Mouse (Mus musculus) cerebellum, adult 2 months (tissue): Measurements from ENCODE around the gene Dgkq. TPM values are rescaled to one million over a fixed set of nuclear protein-coding genes. Genes with fewer than 3 reads are reported as not detected.
A peak's percentile ranks its signal among the peaks of the same experiment; 100 is the strongest.

Experiments used
- DNase-seq, 2 experiments: peaks; one replicate each; pipeline ENCODE4 v3.0.0; 2021
- H3K27ac ChIP-seq: fragments of 200-500 bp; 2 replicates; pipeline ENCODE4 v1.5.1; 2012; ENCODE audit warnings: low read length, control low read depth, inconsistent platforms; ENCODE audit not compliant: insufficient read depth
- H3K27me3 ChIP-seq: fragments of 200-500 bp; 2 replicates; pipeline ENCODE4 v1.6.1; 2012; ENCODE audit warnings: inconsistent platforms, mild to moderate bottlenecking, low read length, moderate library complexity; ENCODE audit not compliant: control insufficient read depth, insufficient read depth
- H3K4me1 ChIP-seq: fragments of 200-500 bp; 2 replicates; pipeline ENCODE4 v1.6.1; 2011; ENCODE audit warnings: low read length; ENCODE audit not compliant: control insufficient read depth, insufficient read depth
- H3K4me3 ChIP-seq: fragments of 200-500 bp; replicated peaks from 2 replicates; pipeline ENCODE3; 2011; ENCODE audit warnings: mild to moderate bottlenecking, low read depth, low read length, control low read depth; ENCODE audit not compliant: insufficient read depth
- CTCF ChIP-seq: fragments of 200-500 bp; IDR thresholded peaks from 2 replicates; pipeline ENCODE4 v1.5.1; 2011; ENCODE audit warnings: low read depth, mild to moderate bottlenecking, control low read depth, low read length, moderate library complexity, borderline replicate concordance; ENCODE audit not compliant: insufficient read depth
- POLR2A ChIP-seq: fragments of 200-500 bp; IDR thresholded peaks from 2 replicates; pipeline ENCODE4 v1.6.1; 2011; ENCODE audit warnings: low read length, control low read depth, borderline replicate concordance; ENCODE audit not compliant: insufficient read depth
- WGBS: fragments of 180-500 bp; shearing (Covaris S2); methylation state at CpG from one replicate; pipeline ENCODE4 v1.1.7; 2018; 5-methylcytosine and 5-hydroxymethylcytosine counted together
- polyA plus RNA-seq: library from polyadenylated mRNA; depleted of rRNA; stranded (reverse); fragments of >200 nt; gene quantifications from 2 replicates; pipeline ENCODE4 v1.2.3, GENCODE M21; 2012

Dgkq gene
- polyA plus RNA-seq, 1 experiment = 89.1 TPM

- Histone ChIP-seq H3K27ac (no peak overlapping the region), H3K27me3 (no peaks in the 10 kb centered on the region), H3K4me1 (peaks cover 15% of the 10 kb centered on the region), H3K4me3 (no peak overlapping the region)
- WGBS = 64% methylated on average over 1 of the region's 1 CpGs
- peak in 1 of 2 experiments; percentile 7 for DNase-seq
- TF ChIP-seq CTCF (no peak), POLR2A (no peak)
Measured at GRCm38 (mm10) chr5:108658611-108659010, 10.9 kb downstream of the Dgkq start.

- Histone ChIP-seq H3K4me1 (peaks cover 15% of the 10 kb centered on the region), H3K27me3 (no peaks in the 10 kb centered on the region), H3K27ac (no peak overlapping the region), H3K4me3 (no peak overlapping the region)
- 61% methylated on average over 5 of the region's 5 CpGs for WGBS
- TF ChIP-seq CTCF (no peak), POLR2A (no peak)
- peak in 1 of 2 experiments; percentile 5 for DNase-seq
Measured at GRCm38 (mm10) chr5:108657406-108657805, 12.1 kb downstream of the Dgkq start.

- H3K27ac ChIP-seq = no peak overlapping the region
- TF ChIP-seq CTCF = no peak
- TF ChIP-seq POLR2A = no peak
- H3K4me3 ChIP-seq = no peak overlapping the region
- peaks cover 20% of the 10 kb centered on the region for H3K4me1 ChIP-seq
- WGBS = 91% methylated on average over 15 of the region's 15 CpGs
- H3K27me3 ChIP-seq = no peaks in the 10 kb centered on the region
- peak in 1 of 2 experiments; percentile 10 for DNase-seq
Measured at GRCm38 (mm10) chr5:108655891-108656650, 13.4 kb downstream of the Dgkq start.

GRCm38 (mm10) chr5:108655381-108655780, 14.1 kb downstream of the Dgkq start:
- Histone ChIP-seq H3K4me1 (peaks cover 26% of the 10 kb centered on the region), H3K4me3 (no peak overlapping the region), H3K27me3 (no peaks in the 10 kb centered on the region), H3K27ac (no peak overlapping the region)
- WGBS = 95% methylated on average over 9 of the region's 9 CpGs
- TF ChIP-seq CTCF = no peak
- TF ChIP-seq POLR2A = no peak
- peak in 1 of 2 experiments; percentile 7 for DNase-seq

- peaks cover 34% of the 10 kb centered on the region for H3K4me1 ChIP-seq
- peak in 1 of 2 experiments; percentile 6 for DNase-seq
- 91% methylated on average over 10 of the region's 10 CpGs for WGBS
- H3K4me3 ChIP-seq = no peak overlapping the region
- no peak overlapping the region for H3K27ac ChIP-seq
- no peaks in the 10 kb centered on the region for H3K27me3 ChIP-seq
- no peak for TF ChIP-seq CTCF
- no peak for TF ChIP-seq POLR2A
Measured at GRCm38 (mm10) chr5:108654444-108654990, 15.0 kb downstream of the Dgkq start.

- H3K4me1 ChIP-seq = peaks cover 30% of the 10 kb centered on the region
- no peak overlapping the region for H3K27ac ChIP-seq
- no peaks in the 10 kb centered on the region for H3K27me3 ChIP-seq
- no peak for TF ChIP-seq POLR2A
- TF ChIP-seq CTCF = no peak
- peak in 1 of 2 experiments; percentile 15 for DNase-seq
- H3K4me3 ChIP-seq = no peak overlapping the region
- 81% methylated on average over 6 of the region's 6 CpGs for WGBS
Measured at GRCm38 (mm10) chr5:108653341-108653740, 16.1 kb downstream of the Dgkq start.

- 55% methylated on average over 1 of the region's 1 CpGs for WGBS
- no peaks in the 10 kb centered on the region for H3K27me3 ChIP-seq
- H3K4me1 ChIP-seq = peaks cover 24% of the 10 kb centered on the region
- H3K27ac ChIP-seq = no peak overlapping the region
- peak; percentile 72 to 86 for DNase-seq
- TF ChIP-seq POLR2A = no peak
- peak; percentile 77 for TF ChIP-seq CTCF
- no peak overlapping the region for H3K4me3 ChIP-seq
Measured at GRCm38 (mm10) chr5:108651823-108652222, 17.6 kb downstream of the Dgkq start.
